Mouse (Mus musculus) Muller cell, postnatal 12 days (primary cell): Measurements from ENCODE around the gene Olfr829.
"Not testable (repeated sequence)": the region's sequence is repeated elsewhere in the genome, so short reads cannot be mapped to it uniquely, and the experiment has no call there.

Experiments used
- DNase-seq: peaks from one replicate; pipeline ENCODE4 v3.0.0-alpha.2; 2015; ENCODE audit errors: inconsistent ontology term

Gene Olfr829

DNA sequence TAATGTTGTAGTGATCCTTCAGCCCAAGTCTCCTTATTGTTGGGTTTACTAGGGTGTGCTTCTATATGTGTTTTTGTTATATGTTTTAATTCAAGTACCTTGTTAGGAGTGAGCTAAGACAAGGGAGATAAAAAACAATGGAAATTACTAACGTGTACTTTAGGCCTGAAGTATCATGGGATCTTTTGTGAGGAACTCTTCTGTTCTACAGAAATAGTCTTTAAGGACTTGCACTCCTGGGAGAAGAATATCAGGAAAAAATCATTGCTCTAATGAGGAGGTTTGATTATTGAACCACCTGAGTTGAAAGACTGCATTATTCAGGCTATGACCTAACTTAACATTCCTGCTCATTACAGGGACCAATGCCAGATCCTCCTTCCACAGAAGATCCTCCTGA lies at the start of gene Olfr829:
Olfr829 (plus strand) TSS at position 301 of the 400 bp plus-strand sequence.
- no peak for DNase-seq

GRCm38 (mm10) chr9:18819426-18819825 lies 35.3 kb upstream of the Olfr829 start, which contains the start of gene Olfr828:
Olfr828 (minus strand) TSS chr9:18819526.
- no peak for DNase-seq

DNA sequence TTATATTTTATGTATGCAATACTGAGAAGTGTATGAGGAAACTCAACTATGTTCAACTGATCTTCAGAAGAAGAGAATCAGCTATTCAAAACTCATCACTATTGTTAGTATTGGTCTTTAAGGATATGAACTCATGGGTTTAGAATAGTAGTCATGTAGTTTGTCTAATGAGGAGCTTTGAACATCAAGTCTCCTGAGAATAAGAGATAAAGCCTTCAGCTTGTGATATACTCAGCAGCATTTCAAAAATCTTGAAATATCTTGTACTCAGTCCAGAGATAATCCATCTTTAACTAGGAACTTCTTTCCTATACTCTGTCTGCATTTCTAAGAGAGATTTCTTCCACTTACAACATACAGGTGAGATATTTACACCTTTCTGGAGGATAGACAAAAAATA lies 19.7 kb downstream of the Olfr829 start, which contains the start of gene Olfr830:
Olfr830 (plus strand) TSS at position 301 of the 400 bp plus-strand sequence.
- no peak for DNase-seq

DNA sequence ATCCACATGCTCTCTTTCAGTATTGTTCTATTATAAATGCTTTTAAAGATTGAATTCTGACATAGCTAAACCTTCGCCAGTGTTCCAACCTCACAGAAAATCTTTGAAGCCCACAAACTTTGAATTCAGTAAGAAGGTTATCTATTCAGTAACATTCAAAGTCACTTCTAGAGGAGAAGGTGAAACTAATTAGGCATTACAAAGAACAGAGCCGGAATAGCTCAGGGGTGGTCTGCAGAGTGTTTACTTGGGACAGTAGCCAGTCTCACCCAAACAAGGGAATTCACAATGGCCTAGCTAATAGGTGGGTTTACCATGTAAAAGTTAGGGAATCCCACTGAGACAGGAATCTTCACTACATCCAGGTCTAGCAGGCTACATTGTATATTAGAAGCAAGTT lies 53.0 kb downstream of the Olfr829 start:
- not testable (repeated sequence) for DNase-seq
